Mouse (Mus musculus) forebrain, embryonic 13.5 days (tissue): ENCODE data around the gene Mex3d. TPM values are rescaled to one million over a fixed set of nuclear protein-coding genes. Genes with fewer than 3 reads are reported as not detected.

ENCODE experiments used
- ATAC-seq: fragments of 200-750 bp; cut with Nextera tagmentation; 2 replicates; pipeline ENCODE4 v1.8.0; 2017
- H3K27ac ChIP-seq: fragments of 300-500 bp; sonication (generic); 2 replicates; pipeline ENCODE4 v1.5.1; 2015; ENCODE audit warnings: inconsistent platforms, mild to moderate bottlenecking, moderate library complexity
- H3K27me3 ChIP-seq: fragments of 300-500 bp; sonication (generic); 2 replicates; pipeline ENCODE4 v1.6.1; 2015; ENCODE audit warnings: mild to moderate bottlenecking, inconsistent platforms
- H3K36me3 ChIP-seq: fragments of 300-500 bp; sonication (generic); 2 replicates; pipeline ENCODE4 v1.6.1; 2015; ENCODE audit warnings: mild to moderate bottlenecking, inconsistent platforms; ENCODE audit not compliant: poor library complexity, severe bottlenecking
- H3K4me1 ChIP-seq: fragments of 300-500 bp; sonication (generic); 2 replicates; pipeline ENCODE4 v1.6.1; 2015; ENCODE audit warnings: inconsistent platforms
- H3K4me2 ChIP-seq: fragments of 300-500 bp; sonication (generic); 2 replicates; pipeline ENCODE4 v1.6.1; 2015; ENCODE audit warnings: inconsistent platforms, mild to moderate bottlenecking, moderate library complexity
- H3K4me3 ChIP-seq: fragments of 300-500 bp; sonication (generic); 2 replicates; pipeline ENCODE4 v1.5.1; 2015; ENCODE audit warnings: mild to moderate bottlenecking, inconsistent platforms
- H3K9ac ChIP-seq: fragments of 300-500 bp; sonication (generic); 2 replicates; pipeline ENCODE4 v1.6.1; 2015; ENCODE audit warnings: mild to moderate bottlenecking, inconsistent platforms
- H3K9me3 ChIP-seq: fragments of 300-500 bp; sonication (generic); replicated peaks from 2 replicates; pipeline ENCODE4 v1.6.1; 2016; ENCODE audit warnings: inconsistent platforms
- WGBS: fragments of 180-500 bp; shearing (Covaris S2); methylation state at CpG from one replicate; pipeline ENCODE4 v1.1.7; 2015; 5-methylcytosine and 5-hydroxymethylcytosine counted together
- polyA plus RNA-seq: library from polyadenylated mRNA; unstranded; fragments of >200 nt; fragmentation: Nextera tagmentation; extraction: Ambion mirVana; gene quantifications from 2 replicates; pipeline ENCODE4 v1.2.1, GENCODE M21; 2015

The Mex3d gene
- polyA plus RNA-seq = 15.5 and 16.6 TPM in 2 replicates

DNA sequence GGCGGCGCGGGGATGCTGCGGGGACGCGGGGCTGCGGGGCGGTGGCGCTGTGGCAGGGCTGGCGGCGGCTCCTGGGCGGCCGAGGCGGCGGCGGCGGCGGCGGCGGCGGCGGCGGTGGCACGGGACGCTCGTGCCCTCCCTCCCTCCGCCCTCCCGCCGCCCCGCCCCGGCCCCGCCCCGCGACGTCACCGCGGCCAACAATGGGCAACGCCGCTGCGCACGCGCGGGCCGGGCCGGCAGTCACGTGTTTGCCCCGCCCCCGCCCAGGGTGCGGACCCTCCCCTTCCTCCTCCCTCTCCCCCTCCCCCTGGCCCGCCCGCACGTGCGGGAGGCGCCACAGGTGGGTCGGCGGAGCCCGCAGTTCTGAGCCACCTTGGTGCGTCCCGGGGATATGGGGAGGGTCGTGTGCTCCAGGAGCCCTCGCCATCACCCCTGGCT is at the start of gene Mex3d:
TSS of gene Mex3d (minus strand) at position 138 of the 438 bp plus-strand sequence.
- Histone ChIP-seq H3K9me3 (no peaks in the 10 kb centered on the region), H3K9ac (peak within 1 kb of the TSS; percentile 100), H3K36me3 (peaks cover 58% of the 10 kb centered on the region), H3K4me2 (peak within 1 kb of the TSS; percentile 97), H3K4me3 (peak within 1 kb of the TSS; percentile 99), H3K27ac (peak within 1 kb of the TSS; percentile 99), H3K4me1 (peaks cover 38% of the 10 kb centered on the region), H3K27me3 (no peaks in the 10 kb centered on the region)
- ATAC-seq = peak; percentile 31; the same call in 1 of the 2 replicates
- WGBS = 0% methylated on average over 3 of the region's 61 CpGs

DNA sequence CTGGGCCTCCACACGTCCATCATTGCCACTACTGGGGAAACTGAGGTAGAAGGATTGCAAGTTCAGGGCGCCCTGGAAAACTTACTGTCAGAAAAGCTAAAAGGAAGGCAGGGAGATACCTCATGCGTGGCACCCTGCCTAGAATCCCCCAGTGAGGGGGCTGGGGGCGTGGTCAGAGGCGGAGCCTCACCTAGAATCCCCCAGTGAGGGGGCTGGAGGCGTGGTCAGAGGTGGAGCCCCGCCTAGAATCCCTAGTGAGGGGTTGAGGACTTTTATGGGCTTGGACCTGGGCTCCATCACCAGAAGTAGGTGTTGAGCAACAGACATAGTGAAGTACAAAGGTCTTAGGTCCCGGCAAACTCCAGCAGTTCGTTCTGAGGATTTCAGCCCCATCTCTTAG is 48.8 kb upstream of the Mex3d start:
- H3K4me3 ChIP-seq = no peak overlapping the region
- H3K36me3 ChIP-seq = no peaks in the 10 kb centered on the region
- H3K4me2 ChIP-seq = no peak overlapping the region
- no peaks in the 10 kb centered on the region; the same call in 1 of the 2 replicates for H3K27me3 ChIP-seq
- no peak for ATAC-seq
- no peak overlapping the region for H3K27ac ChIP-seq
- no peak overlapping the region for H3K9ac ChIP-seq
- 11% methylated on average over 9 of the region's 9 CpGs for WGBS
- no peaks in the 10 kb centered on the region for H3K9me3 ChIP-seq
- H3K4me1 ChIP-seq = peaks cover 21% of the 10 kb centered on the region

DNA sequence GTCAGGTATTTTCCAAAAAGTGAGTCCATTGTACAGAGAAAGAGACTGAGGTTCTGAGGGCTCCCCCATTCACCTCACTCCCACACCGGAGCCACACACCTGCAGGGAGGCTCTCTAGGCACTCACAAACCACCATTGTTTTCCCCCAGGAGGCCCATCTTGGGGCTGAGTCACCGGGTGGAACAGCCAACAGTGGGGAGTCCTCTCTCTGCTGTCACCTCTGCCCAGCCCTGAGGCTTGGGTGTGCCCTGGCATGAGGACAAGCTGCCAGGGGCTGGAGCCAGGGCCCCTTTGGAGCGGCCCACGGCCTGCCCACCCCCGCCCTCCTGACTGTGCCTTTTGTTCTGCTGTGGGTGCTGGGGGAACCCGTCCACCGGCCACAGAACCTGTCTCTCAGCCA is 48.3 kb upstream of the Mex3d start:
- no peak overlapping the region for H3K27ac ChIP-seq
- H3K36me3 ChIP-seq = peaks cover 3% of the 10 kb centered on the region; the same call in 1 of the 2 replicates
- H3K4me1 ChIP-seq = peaks cover 26% of the 10 kb centered on the region
- H3K9me3 ChIP-seq = no peaks in the 10 kb centered on the region
- WGBS = 35% methylated on average over 7 of the region's 7 CpGs
- H3K9ac ChIP-seq = 0 out of 2 replicates have a peak overlapping the region, but pooled peaks have one; percentile 12
- H3K4me2 ChIP-seq = no peak overlapping the region
- ATAC-seq = no peak
- H3K27me3 ChIP-seq = no peaks in the 10 kb centered on the region; the same call in 1 of the 2 replicates
- H3K4me3 ChIP-seq = no peak overlapping the region

DNA sequence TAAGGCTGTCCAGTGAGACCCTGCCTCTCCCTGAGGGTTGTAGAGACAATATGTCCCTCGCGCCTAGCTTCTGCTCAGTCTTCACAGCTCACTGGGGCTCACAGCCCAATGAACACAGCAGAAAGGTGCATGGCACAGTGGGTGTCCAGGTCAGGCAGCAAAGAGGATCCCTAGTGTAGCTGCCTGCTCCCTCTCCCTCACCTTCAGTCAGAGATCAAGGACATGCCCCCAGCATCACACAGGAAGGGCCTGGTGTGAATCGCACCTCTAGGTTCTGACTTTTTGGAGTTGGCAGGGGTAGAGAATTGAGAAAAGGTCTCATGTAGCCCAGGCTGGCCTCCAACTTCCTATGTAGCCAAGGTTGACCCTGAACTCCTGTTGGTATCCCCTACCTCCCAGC is 47.4 kb upstream of the Mex3d start:
- H3K4me3 ChIP-seq = no peak overlapping the region
- H3K9me3 ChIP-seq = no peaks in the 10 kb centered on the region
- H3K27me3 ChIP-seq = no peaks in the 10 kb centered on the region; the same call in 1 of the 2 replicates
- ATAC-seq = no peak
- H3K4me1 ChIP-seq = peaks cover 35% of the 10 kb centered on the region
- peaks cover 12% of the 10 kb centered on the region for H3K36me3 ChIP-seq
- no peak overlapping the region for H3K27ac ChIP-seq
- H3K4me2 ChIP-seq = 0 out of 2 replicates have a peak overlapping the region, but pooled peaks have one; percentile 24
- WGBS = 83% methylated on average over 3 of the region's 3 CpGs
- no peak overlapping the region for H3K9ac ChIP-seq

DNA sequence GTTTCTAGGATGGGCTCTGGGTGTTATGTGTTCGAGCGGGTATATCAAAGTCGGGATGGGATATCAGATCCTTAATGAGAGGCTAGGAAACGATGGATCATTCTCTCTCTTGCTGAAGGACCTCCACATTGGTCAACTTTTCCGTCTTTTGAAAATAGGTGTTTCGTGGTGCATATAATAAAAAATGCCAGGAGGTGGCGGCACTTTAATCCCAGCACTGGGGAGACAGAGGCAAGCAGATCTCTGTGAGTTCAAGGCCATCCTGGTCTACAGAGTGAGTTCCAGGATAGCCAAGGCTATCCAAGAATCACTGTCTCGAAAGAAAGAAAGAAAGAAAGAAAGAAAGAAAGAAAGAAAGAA is 46.8 kb upstream of the Mex3d start:
- peak overlapping the region; percentile 93 for H3K4me3 ChIP-seq
- H3K4me2 ChIP-seq = peak overlapping the region; percentile 24; the same call in 1 of the 2 replicates
- H3K27ac ChIP-seq = no peak overlapping the region

DNA sequence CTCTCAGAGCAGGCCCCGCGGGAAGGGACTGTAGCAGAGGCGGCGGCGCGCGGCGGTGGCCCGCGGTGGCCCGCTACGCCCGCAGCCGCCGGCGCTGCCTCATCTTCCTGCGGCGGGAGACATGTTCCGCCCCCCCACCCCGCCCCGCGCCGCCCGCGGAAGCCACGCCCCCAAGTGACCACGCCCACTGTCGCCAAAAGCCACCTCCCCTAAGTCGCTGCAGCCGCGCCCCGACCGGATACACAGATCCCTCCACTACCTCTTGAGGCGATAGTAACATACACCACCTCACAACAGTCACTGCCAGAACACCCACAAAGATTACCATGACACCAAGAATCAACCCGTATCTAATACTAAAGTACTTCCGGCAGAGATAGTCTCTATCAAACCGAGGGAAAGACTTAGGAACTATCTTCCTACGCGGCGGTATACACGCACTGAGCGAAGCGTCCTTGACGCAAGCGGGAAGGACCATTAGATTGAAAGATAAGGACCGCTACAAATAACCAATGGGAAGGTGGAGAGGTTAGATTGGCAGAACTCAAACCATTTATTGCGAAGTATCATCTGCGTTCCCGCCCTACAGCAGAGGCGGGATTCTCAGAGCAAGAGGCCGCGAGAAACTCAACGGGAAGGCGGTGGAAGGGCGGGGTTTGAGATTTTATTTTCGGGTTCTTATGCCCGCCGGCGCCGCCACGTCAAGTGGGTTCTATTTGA is 46.2 kb upstream of the Mex3d start, which contains the start of gene Tcf3:
TSS of gene Tcf3 (minus strand) at position 135 of the 720 bp plus-strand sequence.
- Histone ChIP-seq H3K36me3 (peaks cover 24% of the 10 kb centered on the region), H3K9ac (peak within 1 kb of the TSS; percentile 99), H3K27me3 (no peaks in the 10 kb centered on the region; the same call in 1 of the 2 replicates), H3K27ac (peak within 1 kb of the TSS; percentile 95), H3K4me3 (peak within 1 kb of the TSS; percentile 93), H3K9me3 (no peaks in the 10 kb centered on the region), H3K4me2 (peak within 1 kb of the TSS; percentile 77), H3K4me1 (peaks cover 38% of the 10 kb centered on the region)
- ATAC-seq = peak; percentile 95
- WGBS = under 1% methylated on average over 35 of the region's 61 CpGs

More for the DNA sequence above, 46.8 kb upstream of the Mex3d start:
- Histone ChIP-seq H3K27me3 (no peaks in the 10 kb centered on the region; the same call in 1 of the 2 replicates), H3K9me3 (no peaks in the 10 kb centered on the region), H3K36me3 (peaks cover 18% of the 10 kb centered on the region), H3K4me1 (peaks cover 38% of the 10 kb centered on the region), H3K9ac (0 out of 2 replicates have a peak overlapping the region, but pooled peaks have one; percentile 99)
- 0 out of 2 replicates have a peak, but pooled peaks have one; percentile 7 for ATAC-seq
- WGBS = 13% methylated on average over 8 of the region's 8 CpGs

DNA sequence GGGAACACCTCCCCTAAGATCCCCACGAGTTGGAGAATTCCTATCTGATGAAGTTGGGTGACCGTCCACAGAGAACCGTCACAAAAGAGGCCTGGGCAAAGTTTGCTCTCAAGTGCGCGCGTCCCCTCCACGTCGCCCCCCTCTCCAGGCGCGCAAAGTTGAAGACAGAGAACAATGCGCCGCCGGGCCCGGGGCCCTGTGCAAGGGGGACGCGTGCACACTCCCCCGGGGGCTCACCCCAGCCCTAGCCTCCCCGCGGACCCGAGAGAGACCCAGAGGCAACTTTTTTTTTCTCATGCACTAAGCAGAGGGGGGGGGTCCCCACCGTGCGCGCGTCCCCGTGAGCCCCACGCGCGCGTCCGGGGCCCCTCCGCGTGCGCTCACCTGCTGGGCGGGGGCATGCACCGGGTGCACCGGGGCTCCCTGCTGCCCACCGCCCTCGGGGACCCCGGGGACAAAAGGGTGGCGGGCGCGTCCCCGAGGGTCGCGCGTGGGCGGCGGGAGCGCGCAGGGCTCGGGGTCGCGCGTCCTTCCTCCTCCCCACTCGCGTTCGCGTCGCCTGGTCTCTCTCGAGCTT is 45.6 kb upstream of the Mex3d start:
- Histone ChIP-seq H3K4me1 (peaks cover 38% of the 10 kb centered on the region), H3K27ac (peak overlapping the region; percentile 95), H3K4me2 (peak overlapping the region; percentile 77), H3K27me3 (no peaks in the 10 kb centered on the region; the same call in 1 of the 2 replicates), H3K9ac (peak overlapping the region; percentile 99), H3K36me3 (peaks cover 30% of the 10 kb centered on the region), H3K9me3 (no peaks in the 10 kb centered on the region), H3K4me3 (peak overlapping the region; percentile 93)
- ATAC-seq = peak; percentile 37; the same call in 1 of the 2 replicates
- WGBS = under 1% methylated on average over 53 of the region's 60 CpGs

DNA sequence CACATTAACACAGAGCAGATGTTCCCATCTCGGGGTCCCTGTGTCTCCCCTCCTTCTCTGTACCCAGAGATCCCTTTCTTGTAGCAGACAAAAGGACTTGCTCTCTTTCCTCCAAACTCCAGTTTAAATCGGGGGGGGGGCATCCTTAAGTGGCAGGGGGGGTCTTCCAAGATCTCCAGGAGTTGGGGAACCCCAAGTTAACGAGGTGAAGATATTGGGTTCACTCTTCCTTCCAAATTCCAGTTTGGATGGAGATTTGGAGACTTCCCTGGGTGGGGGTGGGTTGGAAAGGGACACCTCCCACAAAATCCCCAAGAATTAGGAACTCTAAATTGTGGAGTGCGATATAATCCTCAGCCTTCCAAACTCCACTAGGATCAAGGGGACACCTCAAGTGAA is 44.9 kb upstream of the Mex3d start:
- no peak for ATAC-seq
- H3K27me3 ChIP-seq = no peaks in the 10 kb centered on the region
- peaks cover 36% of the 10 kb centered on the region for H3K36me3 ChIP-seq
- peak overlapping the region; percentile 95 for H3K27ac ChIP-seq
- peaks cover 38% of the 10 kb centered on the region for H3K4me1 ChIP-seq
- no peaks in the 10 kb centered on the region for H3K9me3 ChIP-seq
- H3K9ac ChIP-seq = peak overlapping the region; percentile 99
- H3K4me3 ChIP-seq = peak overlapping the region; percentile 93
- 3% methylated on average over 4 of the region's 4 CpGs for WGBS
- peak overlapping the region; percentile 77 for H3K4me2 ChIP-seq

DNA sequence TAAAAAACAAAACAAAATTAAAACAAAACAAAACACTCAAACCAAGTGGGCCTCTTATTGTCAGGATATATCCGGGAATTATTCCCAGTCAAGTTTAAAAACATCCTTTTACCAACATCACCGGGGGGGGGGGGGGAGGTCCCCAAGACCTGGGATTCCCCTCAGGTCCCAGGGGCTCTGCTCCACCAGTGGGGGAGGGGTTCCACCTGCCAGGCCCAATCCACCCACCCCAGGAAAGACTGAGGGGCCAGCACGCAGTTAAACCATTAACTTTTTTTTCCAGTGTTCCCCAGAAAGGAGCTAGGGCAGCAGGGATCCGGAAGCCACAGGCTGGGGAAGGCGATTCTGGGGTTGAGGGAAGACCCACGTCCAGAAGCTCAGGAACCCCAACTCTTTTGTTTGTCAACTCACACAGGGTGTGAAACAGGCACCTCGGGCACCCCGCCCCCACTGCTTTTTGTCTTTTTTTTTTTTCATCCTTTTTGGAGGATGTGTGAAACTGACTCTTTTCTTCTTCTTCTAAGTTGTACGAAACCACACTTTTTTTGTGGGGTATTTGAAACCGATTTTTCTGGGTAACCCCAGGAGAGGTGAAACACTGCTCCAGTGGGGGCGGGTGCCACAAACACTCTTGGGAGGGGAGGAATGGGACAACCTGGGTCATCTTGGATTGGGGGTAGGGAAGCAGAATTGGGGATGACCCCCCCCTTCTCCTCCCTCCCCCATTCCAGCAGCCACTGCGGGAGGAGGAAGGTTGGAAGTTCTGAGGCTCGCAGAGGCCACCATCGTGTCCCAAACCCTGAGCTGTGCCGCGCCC is 44.3 kb upstream of the Mex3d start:
- H3K27me3 ChIP-seq = no peaks in the 10 kb centered on the region
- peak overlapping the region; percentile 99 for H3K9ac ChIP-seq
- peak overlapping the region; percentile 93 for H3K4me3 ChIP-seq
- ATAC-seq = no peak
- WGBS = 15% methylated on average over 16 of the region's 16 CpGs
- peaks cover 38% of the 10 kb centered on the region for H3K4me1 ChIP-seq
- H3K27ac ChIP-seq = peak overlapping the region; percentile 95
- H3K9me3 ChIP-seq = no peaks in the 10 kb centered on the region
- H3K4me2 ChIP-seq = peak overlapping the region; percentile 77
- peaks cover 43% of the 10 kb centered on the region for H3K36me3 ChIP-seq

DNA sequence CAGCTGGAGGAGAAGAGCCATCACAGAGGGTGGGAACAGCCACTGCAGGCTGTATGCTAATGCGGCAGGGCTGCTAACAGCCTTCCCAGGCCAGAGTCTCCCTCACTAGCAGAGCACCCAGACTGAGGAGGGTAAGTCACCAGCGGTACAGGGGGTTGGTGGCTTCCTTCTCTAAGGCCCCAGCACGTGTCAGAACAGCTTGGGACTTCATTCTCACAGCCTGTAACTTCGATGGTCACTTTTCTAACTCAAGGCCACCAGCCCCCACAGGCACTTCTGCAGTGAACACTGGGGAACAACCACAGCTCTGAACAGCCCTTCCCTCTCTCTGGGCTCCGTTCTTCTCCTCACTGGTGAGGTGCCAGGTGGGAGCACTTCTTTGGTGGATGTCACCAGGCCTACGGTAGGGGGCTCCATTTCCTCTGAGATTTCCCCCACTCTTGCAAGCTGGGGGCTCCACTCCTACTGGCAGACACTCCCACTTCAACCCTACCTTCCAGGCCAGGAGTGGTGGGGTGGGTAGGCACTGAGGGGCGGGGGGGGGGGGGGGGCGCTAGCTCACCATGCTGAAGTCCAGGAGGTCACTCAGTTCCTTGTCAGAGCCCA is 43.0 kb upstream of the Mex3d start:
- ATAC-seq = no peak
- WGBS = 74% methylated on average over 6 of the region's 8 CpGs
- Histone ChIP-seq H3K36me3 (peaks cover 56% of the 10 kb centered on the region), H3K27me3 (no peaks in the 10 kb centered on the region), H3K4me1 (peaks cover 32% of the 10 kb centered on the region), H3K27ac (no peak overlapping the region), H3K4me3 (no peak overlapping the region), H3K4me2 (peak overlapping the region; percentile 77), H3K9me3 (peaks cover under 1% of the 10 kb centered on the region; the same call in 1 of the 2 replicates), H3K9ac (no peak overlapping the region)

DNA sequence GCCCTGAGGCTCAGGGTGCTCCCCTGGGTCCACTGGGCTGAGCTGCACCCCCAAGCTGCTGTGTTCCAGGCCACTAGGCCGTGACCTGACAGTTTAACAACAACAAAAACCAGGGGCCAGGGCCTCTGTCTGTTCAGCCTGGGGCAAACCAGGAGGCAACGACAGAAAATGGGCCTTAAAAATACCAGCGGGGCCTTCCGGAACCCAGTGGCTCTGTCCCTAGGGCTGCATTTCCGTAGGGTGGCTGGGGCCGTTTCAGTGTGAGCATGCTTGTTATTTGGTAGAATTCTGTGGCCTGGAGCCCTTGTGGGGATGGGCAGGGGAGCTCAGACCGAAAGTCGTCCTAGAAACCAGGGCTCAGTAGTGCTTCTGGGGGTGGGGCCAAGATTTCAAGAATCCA is 42.3 kb upstream of the Mex3d start:
- ATAC-seq = no peak
- WGBS = 84% methylated on average over 8 of the region's 8 CpGs
- H3K4me2 ChIP-seq = no peak overlapping the region
- H3K9me3 ChIP-seq = peaks cover 6% of the 10 kb centered on the region; the same call in 1 of the 2 replicates
- H3K27ac ChIP-seq = no peak overlapping the region
- no peak overlapping the region for H3K4me3 ChIP-seq
- no peaks in the 10 kb centered on the region for H3K27me3 ChIP-seq
- H3K4me1 ChIP-seq = peaks cover 31% of the 10 kb centered on the region
- no peak overlapping the region for H3K9ac ChIP-seq
- peaks cover 62% of the 10 kb centered on the region for H3K36me3 ChIP-seq
